Mouse (Mus musculus) cerebellum, adult 11-12 months (tissue): ENCODE results near the gene Pdia4.
"Not testable (repeated sequence)": the region's sequence is repeated elsewhere in the genome, so short reads cannot be mapped to it uniquely, and the experiment has no call there.

Experiments
- DNase-seq: peaks from one replicate; pipeline ENCODE4 v3.0.0; 2022

Gene Pdia4

DNA sequence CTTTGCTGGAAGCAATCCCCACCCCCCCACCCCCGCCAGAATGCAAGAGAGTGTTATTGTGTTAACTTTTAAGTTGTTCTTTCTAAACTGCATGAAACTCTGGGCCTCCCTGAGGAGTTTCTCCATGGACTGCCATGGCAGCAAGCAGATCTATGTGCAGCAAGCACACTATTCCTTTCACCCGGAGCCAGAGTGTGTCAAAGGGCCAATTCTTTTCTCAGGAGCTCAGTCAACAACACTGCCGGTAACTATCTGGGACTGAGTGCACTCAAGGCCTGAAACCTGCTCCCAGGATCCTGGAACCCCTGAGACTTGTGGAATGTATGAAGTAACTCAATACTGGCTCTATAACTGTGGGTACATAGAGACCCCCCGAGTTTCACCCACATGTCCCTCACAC, 4.2 kb downstream of the Pdia4 start:
- no peak for DNase-seq

GRCm38 (mm10) chr6:47808545-47808944, 4.7 kb downstream of the Pdia4 start:
- DNase-seq = no peak

DNA sequence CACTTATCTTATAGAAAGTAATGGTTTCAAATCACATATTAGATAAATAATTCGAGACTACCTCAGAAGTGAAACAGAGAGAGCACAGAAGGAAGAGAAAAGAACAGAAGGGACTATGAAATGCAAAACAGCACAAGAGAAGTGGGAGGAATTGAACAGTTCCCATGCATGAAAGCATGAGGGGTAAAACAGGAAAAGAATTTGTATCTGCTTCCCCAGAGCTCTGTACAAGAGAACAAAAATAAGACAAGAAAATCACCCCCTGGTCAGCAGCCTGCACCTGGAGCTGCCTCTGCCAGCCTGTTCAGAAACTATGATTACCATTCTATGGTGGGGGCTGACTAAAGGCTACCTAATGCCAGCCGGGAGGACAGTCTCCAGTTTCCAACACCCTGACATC, 5.8 kb downstream of the Pdia4 start:
- no peak for DNase-seq

DNA sequence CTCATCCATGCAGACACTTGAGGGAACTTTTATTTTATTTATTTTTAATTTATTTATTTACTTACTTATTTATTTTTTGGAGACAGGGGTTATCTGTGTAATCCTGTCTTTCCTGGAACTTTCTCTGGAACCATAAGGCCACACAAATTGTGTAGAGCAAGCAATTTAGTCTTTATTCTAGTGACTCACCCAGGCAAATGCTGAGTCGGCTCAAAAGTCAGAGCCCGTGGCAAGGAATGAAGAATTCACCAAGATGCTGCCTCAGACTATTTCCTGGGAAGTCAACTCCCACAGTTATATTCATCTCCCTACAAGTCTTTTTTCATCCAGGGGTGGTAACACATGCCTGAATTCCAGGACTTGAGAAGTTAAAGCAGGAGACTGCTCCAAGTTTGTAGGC, 7.7 kb downstream of the Pdia4 start:
- DNase-seq = no peak

DNA sequence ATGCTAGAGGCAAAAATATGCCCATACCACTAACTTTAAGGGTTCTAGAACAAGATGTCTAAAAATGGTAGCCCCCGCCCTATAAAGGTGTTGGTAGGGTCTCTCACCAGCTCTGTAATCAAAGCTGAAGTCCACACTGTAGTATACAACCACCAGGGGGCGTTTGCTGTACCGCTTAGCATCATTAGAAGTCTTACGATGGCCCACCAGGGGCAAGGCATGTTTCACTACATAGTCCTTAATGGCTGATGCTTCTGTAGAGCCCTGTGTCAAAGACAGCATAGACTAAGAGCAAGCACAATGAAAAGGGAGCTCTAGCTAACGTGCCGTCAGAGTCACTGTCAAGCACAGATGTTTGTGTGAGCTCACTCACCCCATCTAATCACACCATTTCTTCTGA, 14.2 kb downstream of the Pdia4 start:
- no peak for DNase-seq

DNA sequence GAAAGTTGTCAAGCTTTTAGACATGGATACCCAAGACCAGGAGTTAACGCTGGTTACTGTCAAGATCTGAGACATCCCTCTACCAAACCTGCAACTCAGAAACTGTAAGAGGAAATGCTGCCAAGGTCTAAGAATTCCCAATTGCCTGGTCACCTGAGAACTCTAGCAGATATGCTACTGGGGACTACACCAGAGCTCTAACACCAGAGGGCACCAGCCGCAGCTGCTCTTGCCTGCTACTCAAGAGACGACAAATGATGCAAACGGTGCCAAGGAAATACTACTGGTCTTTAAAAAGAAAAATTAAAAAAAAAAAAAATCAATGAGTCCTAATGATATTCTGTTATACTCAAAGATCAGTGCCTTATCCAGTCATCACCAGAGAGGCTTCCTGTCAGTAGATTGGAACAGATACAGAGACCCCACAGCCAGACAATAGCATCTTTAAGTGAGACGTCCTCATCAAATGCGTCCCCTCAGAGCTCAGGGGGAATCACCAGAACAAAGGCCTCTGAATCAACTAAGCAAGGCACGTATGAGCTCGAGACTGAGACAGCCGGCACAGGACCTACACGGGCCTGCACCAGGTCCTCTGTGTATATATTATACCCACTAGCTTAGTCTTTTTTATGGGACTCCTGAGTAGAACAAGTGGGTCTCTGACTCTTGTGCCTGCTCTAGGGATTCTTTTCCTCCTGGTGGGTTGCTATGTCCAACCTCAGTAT, 19.0 kb downstream of the Pdia4 start:
- peak; percentile 34 for DNase-seq

GRCm38 (mm10) chr6:47793284-47793683, 19.9 kb downstream of the Pdia4 start:
- no peak for DNase-seq

- no peak for DNase-seq
These were observed 20.7 kb downstream of the Pdia4 start for GRCm38 (mm10) chr6:47792533-47792932.

GRCm38 (mm10) chr6:47790745-47791144, 22.5 kb downstream of the Pdia4 start:
- no peak for DNase-seq

- no peak for DNase-seq
These were observed 24.4 kb downstream of the Pdia4 start for GRCm38 (mm10) chr6:47788821-47789220.

GRCm38 (mm10) chr6:47787941-47788736, 25.1 kb downstream of the Pdia4 start:
- peak; percentile 88 for DNase-seq

- DNase-seq = no peak
These were observed 28.4 kb downstream of the Pdia4 start for GRCm38 (mm10) chr6:47784707-47785412.

- peak; percentile 36 for DNase-seq
These were observed 31.9 kb downstream of the Pdia4 start for GRCm38 (mm10) chr6:47781091-47781968.

GRCm38 (mm10) chr6:47780576-47781013, 32.6 kb downstream of the Pdia4 start:
- DNase-seq = peak; percentile 19

DNA sequence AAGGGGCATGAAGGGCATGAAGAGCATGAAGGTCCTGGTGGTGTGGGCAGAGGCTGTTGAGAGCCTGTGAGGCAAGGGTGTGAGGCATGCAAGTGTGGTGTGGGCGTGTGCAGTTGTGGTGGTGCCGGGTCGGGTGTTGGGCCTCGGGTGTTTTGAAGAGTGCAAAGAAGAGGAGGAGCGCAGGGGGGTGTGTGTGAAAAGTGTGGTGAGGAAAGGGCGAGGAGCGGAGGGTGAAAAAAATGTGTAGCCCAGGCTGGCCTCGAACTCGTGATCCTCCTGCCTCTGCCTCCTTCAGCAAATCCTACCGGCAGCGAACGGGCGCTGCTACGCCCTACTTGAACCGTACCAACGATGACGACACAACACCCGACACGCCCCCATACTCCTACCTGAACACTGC, 41.5 kb downstream of the Pdia4 start:
- peak; percentile 64 for DNase-seq

DNA sequence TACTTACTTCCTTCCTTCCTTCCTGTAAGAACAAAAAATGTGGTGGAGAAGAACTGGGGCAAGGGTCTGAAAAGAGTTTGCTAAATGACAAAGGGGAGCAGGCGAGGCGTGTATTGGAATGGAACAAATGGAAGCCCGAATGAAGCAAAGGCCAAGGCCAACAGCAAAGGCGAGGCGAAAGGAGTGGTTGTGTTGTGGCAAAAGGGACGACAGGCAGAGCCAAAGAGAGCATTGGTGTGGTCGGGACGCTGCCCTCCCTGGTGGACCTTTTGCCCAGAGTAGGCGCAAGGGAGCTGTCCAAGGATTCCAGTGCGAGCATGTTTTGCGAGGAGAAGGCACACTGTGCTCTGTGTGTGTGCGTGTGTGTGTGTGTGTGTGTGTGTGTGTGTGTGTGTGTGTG, 42.1 kb downstream of the Pdia4 start:
- DNase-seq = peak; percentile 38

DNA sequence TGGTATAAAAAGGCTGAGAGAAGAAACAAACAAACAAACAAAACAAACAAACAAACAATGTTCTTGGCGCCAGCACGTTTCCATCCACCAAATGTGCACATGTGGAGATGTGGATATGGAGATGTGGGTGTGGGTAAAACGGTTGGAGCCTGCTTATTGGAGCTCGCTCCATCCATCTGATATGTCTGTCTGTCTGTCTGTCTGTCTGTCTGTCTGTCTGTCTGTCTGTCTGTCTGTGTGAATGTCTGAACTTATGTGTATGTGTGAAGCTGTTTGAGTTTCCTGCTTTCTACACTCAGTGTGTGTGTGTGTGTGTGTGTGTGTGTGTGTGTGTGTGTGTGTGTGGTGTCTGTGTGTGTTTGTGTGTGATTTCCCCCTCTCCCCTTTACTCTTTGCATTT, 43.4 kb downstream of the Pdia4 start:
- peak; percentile 68 for DNase-seq

DNA sequence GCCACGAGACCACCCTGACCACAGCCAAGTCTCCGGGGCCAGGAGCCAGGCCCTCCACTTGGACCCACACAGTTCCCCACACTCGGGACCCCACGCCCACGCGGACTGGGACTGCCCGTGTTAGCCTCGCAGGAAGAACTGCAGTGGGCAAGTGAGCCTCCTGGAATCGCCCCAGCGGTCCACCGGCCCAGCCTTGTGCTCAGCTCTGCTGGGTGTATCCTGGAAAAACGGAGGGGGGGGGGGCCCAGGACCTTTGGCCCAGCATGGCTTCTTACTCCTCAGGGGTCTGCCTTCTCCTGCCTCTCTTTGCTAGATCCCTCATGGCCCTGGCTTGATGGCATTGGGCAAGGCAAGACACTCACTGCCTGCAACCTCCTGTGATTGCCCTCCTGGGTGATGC, 44.7 kb downstream of the Pdia4 start:
- not testable (repeated sequence) for DNase-seq

- DNase-seq = peak; percentile 12
These were observed 45.9 kb downstream of the Pdia4 start for GRCm38 (mm10) chr6:47767355-47767754.

GRCm38 (mm10) chr6:47762686-47763085, 50.5 kb downstream of the Pdia4 start:
- DNase-seq = peak; percentile 33

- DNase-seq = not testable (repeated sequence)
These were observed 53.8 kb downstream of the Pdia4 start for GRCm38 (mm10) chr6:47759406-47759805.

- peak; percentile 97 for DNase-seq
These were observed 55.4 kb downstream of the Pdia4 start for GRCm38 (mm10) chr6:47757849-47758248.

DNA sequence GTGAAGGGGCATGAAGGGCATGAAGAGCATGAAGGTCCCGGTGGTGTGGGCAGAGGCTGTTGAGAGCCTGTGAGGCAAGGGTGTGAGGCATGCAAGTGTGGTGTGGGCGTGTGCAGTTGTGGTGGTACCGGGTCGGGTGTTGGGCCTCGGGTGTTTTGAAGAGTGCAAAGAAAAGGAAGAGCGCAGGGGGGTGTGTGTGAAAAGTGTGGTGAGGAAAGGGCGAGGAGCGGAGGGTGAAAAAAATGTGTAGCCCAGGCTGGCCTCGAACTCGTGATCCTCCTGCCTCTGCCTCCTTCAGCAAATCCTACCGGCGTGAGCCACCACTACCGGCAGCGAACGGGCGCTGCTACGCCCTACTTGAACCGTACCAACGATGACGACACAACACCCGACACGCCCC, 55.8 kb downstream of the Pdia4 start:
- peak; percentile 17 for DNase-seq
